Mouse (Mus musculus) thymus, adult 2 months (tissue): ENCODE results near the gene Mycl. TPM values are rescaled to one million over a fixed set of nuclear protein-coding genes. Genes with fewer than 3 reads are reported as not detected.

Experiments
- DNase-seq: peaks from one replicate; pipeline ENCODE4 v3.0.0; 2021
- H3K27ac ChIP-seq: fragments of 200-500 bp; 2 replicates; pipeline ENCODE4 v1.5.1; 2012; ENCODE audit warnings: low read length, control low read depth; ENCODE audit not compliant: control insufficient read depth, insufficient read depth
- H3K27me3 ChIP-seq: fragments of 200-500 bp; 2 replicates; pipeline ENCODE4 v1.6.1; 2012; ENCODE audit warnings: mild to moderate bottlenecking, low read length, moderate library complexity, mixed read lengths; ENCODE audit not compliant: control insufficient read depth, insufficient read depth
- H3K36me3 ChIP-seq: fragments of 200-500 bp; 2 replicates; pipeline ENCODE4 v1.6.1; 2012; ENCODE audit warnings: mild to moderate bottlenecking, low read length, moderate library complexity; ENCODE audit not compliant: control insufficient read depth, insufficient read depth
- H3K4me1 ChIP-seq: fragments of 200-500 bp; replicated peaks from 2 replicates; pipeline ENCODE4 v1.6.1; 2012; ENCODE audit warnings: low read length; ENCODE audit not compliant: control insufficient read depth, insufficient read depth
- H3K4me3 ChIP-seq: fragments of 200-500 bp; 2 replicates; pipeline ENCODE4 v1.5.1; 2012; ENCODE audit warnings: mild to moderate bottlenecking, low read length, control low read depth, moderate library complexity; ENCODE audit not compliant: control insufficient read depth, insufficient read depth
- CTCF ChIP-seq: fragments of 200-500 bp; IDR thresholded peaks from 2 replicates; pipeline ENCODE4 v1.5.1; 2012; ENCODE audit warnings: mild to moderate bottlenecking, control low read depth, low read length, moderate library complexity, borderline replicate concordance; ENCODE audit not compliant: control insufficient read depth, poor library complexity, insufficient read depth; ENCODE audit errors: extremely low read depth
- POLR2A ChIP-seq: fragments of 200-500 bp; IDR thresholded peaks from 2 replicates; pipeline ENCODE4 v1.6.1; 2012; ENCODE audit warnings: mild to moderate bottlenecking, low read length, control low read depth, moderate library complexity; ENCODE audit not compliant: control insufficient read depth, poor library complexity, insufficient read depth; ENCODE audit errors: extremely low read depth
- WGBS: fragments of 180-500 bp; shearing (Covaris S2); methylation state at CpG from one replicate; pipeline ENCODE4 v1.1.7; 2018; 5-methylcytosine and 5-hydroxymethylcytosine counted together
- polyA plus RNA-seq: library from polyadenylated mRNA; depleted of rRNA; stranded (reverse); fragments of >200 nt; gene quantifications from 2 replicates; pipeline ENCODE4 v1.2.3, GENCODE M21; 2012

Gene Mycl
- polyA plus RNA-seq, 1 experiment: 5.2 TPM

DNA sequence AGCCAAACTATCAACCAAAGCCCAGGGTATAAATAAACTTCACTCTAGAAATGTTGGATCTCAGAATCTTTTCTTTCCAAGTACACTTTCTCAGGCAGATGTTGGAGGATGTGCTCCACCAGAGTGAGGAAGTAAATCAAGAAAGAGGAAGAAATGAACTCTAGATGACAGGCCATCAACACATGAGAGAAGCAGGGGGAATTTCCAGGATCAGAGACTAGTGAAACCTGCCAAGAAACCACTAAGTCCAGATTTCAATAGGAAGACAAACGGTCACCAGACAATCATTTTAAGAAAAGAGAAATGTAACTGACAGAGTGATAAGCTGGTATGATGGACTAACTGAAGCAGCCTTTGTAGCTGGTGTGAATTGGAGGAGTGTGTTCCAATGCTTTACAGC, 4.3 kb upstream of the Mycl start:
- Histone ChIP-seq H3K4me1 (peaks cover 8% of the 10 kb centered on the region), H3K27ac (no peak overlapping the region), H3K27me3 (peaks cover under 1% of the 10 kb centered on the region; the same call in 1 of the 2 replicates), H3K36me3 (no peaks in the 10 kb centered on the region), H3K4me3 (no peak overlapping the region)
- WGBS: 9% methylated on average over 1 of the region's 1 CpGs
- TF ChIP-seq POLR2A (no peak), CTCF (no peak)
- no peak for DNase-seq

GRCm38 (mm10) chr4:122992276-122992675, 3.2 kb upstream of the Mycl start:
- Histone ChIP-seq H3K27me3 (peaks cover 9% of the 10 kb centered on the region), H3K4me3 (no peak overlapping the region), H3K36me3 (no peaks in the 10 kb centered on the region), H3K27ac (no peak overlapping the region), H3K4me1 (peaks cover 13% of the 10 kb centered on the region)
- 91% methylated on average over 3 of the region's 3 CpGs for WGBS
- TF ChIP-seq CTCF: no peak
- TF ChIP-seq POLR2A: no peak
- no peak for DNase-seq

DNA sequence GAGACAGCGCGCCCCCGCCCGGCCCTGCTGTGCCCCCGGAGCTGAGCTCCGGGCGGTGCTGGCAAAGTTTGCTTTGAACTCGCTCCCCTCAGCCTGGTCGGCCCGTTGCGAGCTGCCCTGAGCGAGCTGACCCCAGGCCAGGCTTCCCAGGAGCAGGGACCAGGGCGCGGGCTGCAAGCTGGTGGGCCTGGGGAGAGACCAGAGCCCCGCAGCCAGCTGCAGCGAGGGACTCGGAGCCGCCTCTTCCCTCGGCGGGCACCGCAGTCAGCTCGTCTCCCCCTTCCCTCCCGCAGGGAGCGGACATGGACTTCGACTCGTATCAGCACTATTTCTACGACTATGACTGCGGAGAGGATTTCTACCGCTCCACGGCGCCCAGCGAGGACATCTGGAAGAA, 767 bp downstream of the Mycl start:
- H3K4me3 ChIP-seq: peak overlapping the region; percentile 55
- H3K4me1 ChIP-seq: peaks cover 13% of the 10 kb centered on the region
- 1% methylated on average over 32 of the region's 32 CpGs for WGBS
- H3K27ac ChIP-seq: no peak overlapping the region
- TF ChIP-seq CTCF (no peak), POLR2A (no peak)
- DNase-seq: peak; percentile 46
- H3K36me3 ChIP-seq: no peaks in the 10 kb centered on the region
- peaks cover 9% of the 10 kb centered on the region for H3K27me3 ChIP-seq

DNA sequence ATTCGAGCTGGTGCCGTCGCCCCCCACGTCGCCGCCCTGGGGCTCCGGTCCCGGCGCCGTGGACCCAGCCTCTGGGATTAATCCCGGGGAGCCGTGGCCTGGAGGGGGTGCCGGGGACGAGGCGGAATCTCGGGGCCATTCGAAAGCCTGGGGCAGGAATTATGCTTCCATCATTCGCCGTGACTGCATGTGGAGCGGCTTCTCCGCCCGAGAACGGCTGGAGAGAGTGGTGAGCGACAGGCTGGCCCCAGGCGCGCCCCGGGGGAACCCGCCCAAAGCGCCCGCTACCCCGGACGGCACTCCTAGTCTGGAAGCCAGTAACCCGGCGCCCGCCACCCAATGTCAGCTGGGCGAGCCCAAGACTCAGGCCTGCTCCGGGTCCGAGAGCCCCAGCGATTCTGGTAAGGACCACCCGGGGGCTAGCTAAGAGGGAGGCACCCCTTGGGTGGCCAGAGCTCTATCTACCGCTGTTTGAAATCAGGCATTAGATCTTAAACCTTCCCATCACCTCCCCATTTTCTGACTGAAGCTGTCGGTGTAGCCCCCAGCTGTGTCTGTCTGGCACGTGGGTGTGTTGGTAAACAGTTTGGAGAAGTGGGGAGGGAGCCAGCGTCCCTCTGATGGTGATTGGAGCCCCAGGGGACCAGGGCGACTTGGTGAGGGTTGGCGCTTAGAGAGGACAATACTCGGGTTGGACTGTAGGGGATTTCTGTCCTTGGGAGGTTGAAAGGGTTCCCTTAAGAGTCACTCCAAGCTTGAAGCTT, 1.3 kb downstream of the Mycl start:
- peak overlapping the region; percentile 55 for H3K4me3 ChIP-seq
- H3K36me3 ChIP-seq: no peaks in the 10 kb centered on the region
- peaks cover 9% of the 10 kb centered on the region for H3K27me3 ChIP-seq
- DNase-seq: peak; percentile 20
- no peak overlapping the region for H3K27ac ChIP-seq
- TF ChIP-seq CTCF (no peak), POLR2A (no peak)
- 2% methylated on average over 47 of the region's 47 CpGs for WGBS
- H3K4me1 ChIP-seq: peaks cover 13% of the 10 kb centered on the region

DNA sequence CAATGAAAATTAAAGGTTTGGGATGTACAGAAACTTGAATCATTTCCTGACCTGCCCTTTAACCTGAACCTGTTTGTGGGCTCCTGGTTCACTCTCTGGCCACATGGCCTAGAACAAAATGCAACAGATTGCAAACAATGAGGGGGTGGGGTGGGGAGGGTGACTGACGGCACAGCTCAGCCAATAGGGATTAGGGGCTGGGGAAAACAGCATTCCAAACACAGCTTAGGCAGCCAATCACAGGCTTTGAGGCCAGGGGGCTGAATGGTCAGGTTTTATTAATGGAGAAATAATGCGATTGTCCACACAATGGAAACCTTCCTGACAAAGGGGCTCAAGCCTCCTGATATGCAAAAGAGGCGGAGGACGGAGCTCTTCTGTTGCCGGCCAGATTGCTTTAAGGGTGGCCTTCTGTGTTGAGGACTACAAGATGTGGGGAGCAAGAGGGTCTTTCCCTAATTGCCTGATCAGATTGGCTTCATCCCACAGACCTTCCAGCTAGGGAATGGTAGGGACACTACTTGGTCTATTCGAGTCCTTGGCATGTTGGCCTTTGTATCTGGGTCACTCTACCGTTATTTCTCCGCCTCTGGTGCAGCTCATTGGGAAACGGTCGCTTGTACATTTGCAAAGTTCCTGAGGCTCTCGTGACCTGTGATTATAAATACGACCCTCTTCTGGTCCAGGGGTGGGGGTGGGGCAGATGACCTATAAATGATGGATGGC, 3.2 kb downstream of the Mycl start:
- peaks cover 9% of the 10 kb centered on the region for H3K27me3 ChIP-seq
- no peaks in the 10 kb centered on the region for H3K36me3 ChIP-seq
- TF ChIP-seq POLR2A (no peak), CTCF (no peak)
- DNase-seq: no peak
- H3K4me1 ChIP-seq: peaks cover 13% of the 10 kb centered on the region
- WGBS: 80% methylated on average over 12 of the region's 12 CpGs
- no peak overlapping the region for H3K27ac ChIP-seq
- no peak overlapping the region for H3K4me3 ChIP-seq

- Histone ChIP-seq H3K27ac (no peak overlapping the region), H3K27me3 (peaks cover 9% of the 10 kb centered on the region), H3K36me3 (no peaks in the 10 kb centered on the region), H3K4me3 (no peak overlapping the region), H3K4me1 (peaks cover 13% of the 10 kb centered on the region)
- DNase-seq: no peak
- no peak for TF ChIP-seq POLR2A
- TF ChIP-seq CTCF: no peak
- WGBS: 69% methylated on average over 4 of the region's 4 CpGs
These were observed 3.8 kb downstream of the Mycl start for GRCm38 (mm10) chr4:122999263-122999691.
